Mouse (Mus musculus): ENCODE data around the gene Egflam. TPM values are rescaled to one million over a fixed set of nuclear protein-coding genes. Genes with fewer than 3 reads are reported as not detected.

The Egflam gene
- polyA plus RNA-seq, 1 experiment from 2014 or later: 0.66 TPM

DNA sequence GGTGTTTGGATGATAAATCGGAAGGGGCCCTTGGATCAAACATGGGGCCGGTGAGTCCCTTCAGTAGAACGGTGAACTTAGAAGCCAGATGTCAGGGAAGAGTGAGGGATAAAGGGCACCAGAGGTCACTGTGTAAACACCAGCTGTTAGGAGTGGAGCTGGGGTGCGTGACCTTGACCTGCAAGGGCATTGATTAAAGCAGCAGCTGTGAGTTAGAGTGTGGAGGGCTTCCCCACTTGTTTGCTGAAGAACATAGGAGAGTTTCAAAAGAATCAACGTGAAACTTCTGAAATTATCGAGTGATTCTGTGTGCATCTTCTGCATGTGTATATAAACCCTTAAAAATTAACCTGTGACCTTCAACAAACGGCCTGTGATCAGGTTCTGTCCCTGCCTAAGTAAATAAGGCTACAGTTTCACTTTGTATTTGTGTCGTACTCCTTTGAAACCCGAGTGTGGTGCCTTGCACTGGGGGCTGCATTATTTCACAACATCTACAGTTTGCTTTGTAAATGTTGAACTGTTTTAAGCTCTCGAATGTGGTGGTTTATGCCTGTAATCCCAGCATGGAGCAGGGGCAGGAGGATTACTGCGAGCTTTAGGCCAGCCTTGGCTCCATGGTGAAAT is 230.2 kb downstream of the Egflam start:
- Histone ChIP-seq H3K4me2 (no peak overlapping the region), H3K27ac (peak overlapping the region; percentile 58), H3K4me3 (replicated peaks) (no peak overlapping the region), H3K36me3 (peaks cover 4% of the 10 kb centered on the region; the same call in 1 of the 2 replicates), H3K4me1 (replicated peaks) (no peaks in the 10 kb centered on the region), H3K9me3 (replicated peaks) (no peaks in the 10 kb centered on the region), H3K27me3 (no peaks in the 10 kb centered on the region), H3K9ac (no peak overlapping the region)
- ATAC-seq (ENCODE audit: low read depth) (peak; percentile 77), DNase-seq (no peak)
- WGBS (ENCODE audit: insufficient replicate concordance): 57% methylated on average over 11 of the region's 11 CpGs

DNA sequence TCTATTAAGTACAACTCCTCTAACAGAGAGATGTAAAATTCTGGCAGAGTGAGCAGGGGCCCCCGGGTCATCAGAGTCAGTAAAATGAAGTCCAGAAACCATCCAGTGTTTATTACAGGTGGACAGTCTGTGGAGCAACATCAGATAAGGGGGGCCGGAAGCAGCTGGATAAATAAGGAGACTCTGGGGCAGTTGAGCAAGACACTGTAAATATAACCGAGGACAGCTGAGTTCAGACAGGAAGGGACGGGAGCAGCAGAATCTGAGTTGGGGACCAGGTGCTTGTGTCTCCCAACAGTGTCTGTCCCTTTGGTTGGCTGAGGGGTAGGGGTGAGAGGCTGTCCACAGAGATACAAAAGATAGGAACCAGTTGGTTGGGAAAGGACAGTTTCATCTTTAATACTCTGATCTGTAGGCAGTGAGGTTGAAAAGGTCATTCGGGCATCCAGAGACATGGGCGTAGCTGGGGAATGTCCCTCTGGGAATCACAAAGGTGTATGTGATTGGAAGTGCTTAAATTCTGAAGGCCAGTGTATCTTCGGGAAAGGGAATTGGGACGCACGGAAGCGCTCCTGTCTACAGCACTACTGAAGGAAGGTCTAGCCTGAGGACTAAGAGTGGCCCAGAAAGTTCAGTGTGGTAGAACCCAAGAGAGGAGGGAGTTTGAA is 230.8 kb downstream of the Egflam start:
- peaks cover 4% of the 10 kb centered on the region; the same call in 1 of the 2 replicates for H3K36me3 ChIP-seq
- 69% methylated on average over 10 of the region's 10 CpGs for WGBS (ENCODE audit: insufficient replicate concordance)
- DNase-seq (no peak), ATAC-seq (ENCODE audit: low read depth) (peak; percentile 50)
- no peaks in the 10 kb centered on the region for H3K9me3 ChIP-seq (replicated peaks)
- no peaks in the 10 kb centered on the region for H3K4me1 ChIP-seq (replicated peaks)
- no peak overlapping the region for H3K9ac ChIP-seq
- H3K4me3 ChIP-seq (replicated peaks): no peak overlapping the region
- H3K27me3 ChIP-seq: no peaks in the 10 kb centered on the region
- no peak overlapping the region for H3K4me2 ChIP-seq
- H3K27ac ChIP-seq: peak overlapping the region; percentile 58

DNA sequence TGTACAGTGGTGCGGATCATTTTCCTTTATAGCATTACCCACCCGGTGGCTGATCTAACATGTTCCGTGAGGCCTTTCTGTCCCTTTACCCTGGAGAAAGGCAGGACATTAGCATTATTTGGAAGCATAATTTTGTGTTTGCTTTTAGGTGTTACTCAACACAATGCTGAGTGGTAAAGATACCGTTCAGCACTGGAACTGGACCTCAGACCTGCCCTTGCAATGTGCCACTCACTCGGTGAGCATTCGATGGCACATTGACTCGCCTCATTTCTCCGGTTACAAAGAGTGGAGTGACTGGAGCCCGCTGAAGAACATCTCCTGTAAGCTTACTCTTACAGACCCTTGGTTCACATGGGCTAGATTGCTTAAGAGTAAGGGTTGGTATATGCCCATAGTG is 231.5 kb downstream of the Egflam start:
- Histone ChIP-seq H3K4me2 (no peak overlapping the region), H3K4me3 (replicated peaks) (no peak overlapping the region), H3K36me3 (peaks cover 4% of the 10 kb centered on the region; the same call in 1 of the 2 replicates), H3K27ac (peak overlapping the region; percentile 20), H3K9me3 (replicated peaks) (no peaks in the 10 kb centered on the region), H3K9ac (no peak overlapping the region), H3K27me3 (no peaks in the 10 kb centered on the region), H3K4me1 (replicated peaks) (no peaks in the 10 kb centered on the region)
- ATAC-seq (ENCODE audit: low read depth) (peak; percentile 3; the same call in 1 of the 2 replicates), DNase-seq (no peak)
- 76% methylated on average over 9 of the region's 9 CpGs for WGBS (ENCODE audit: insufficient replicate concordance)

DNA sequence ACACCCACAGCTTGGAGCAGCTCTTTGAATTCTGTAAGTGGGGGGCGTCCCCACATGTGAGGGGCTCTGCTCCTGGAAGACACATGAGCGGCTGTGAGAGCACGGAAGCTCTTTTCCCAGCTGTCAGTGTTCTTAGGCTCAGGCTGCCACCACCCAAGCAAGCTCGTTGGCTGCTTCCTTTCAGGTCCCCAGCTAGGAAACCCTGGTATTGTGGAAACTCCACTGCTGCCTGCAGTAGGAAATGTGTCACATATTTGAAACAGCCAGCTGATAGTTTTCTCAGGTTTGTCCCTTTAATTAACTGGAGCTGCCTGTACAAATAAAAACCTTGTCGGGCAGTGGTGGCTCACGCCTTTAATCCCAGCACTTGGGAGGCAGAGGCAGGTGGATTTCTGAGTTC is 234.3 kb downstream of the Egflam start:
- DNase-seq: no peak
- Histone ChIP-seq H3K36me3 (0 out of 2 replicates have a peak, but pooled peaks cover 8% of the 10 kb centered on the region), H3K27ac (no peak overlapping the region), H3K9me3 (replicated peaks) (no peaks in the 10 kb centered on the region), H3K4me1 (replicated peaks) (no peaks in the 10 kb centered on the region), H3K9ac (no peak overlapping the region), H3K27me3 (no peaks in the 10 kb centered on the region), H3K4me3 (replicated peaks) (no peak overlapping the region), H3K4me2 (no peak overlapping the region)
- no peak for ATAC-seq (ENCODE audit: low read depth)
- 73% methylated on average over 6 of the region's 6 CpGs for WGBS (ENCODE audit: insufficient replicate concordance)

DNA sequence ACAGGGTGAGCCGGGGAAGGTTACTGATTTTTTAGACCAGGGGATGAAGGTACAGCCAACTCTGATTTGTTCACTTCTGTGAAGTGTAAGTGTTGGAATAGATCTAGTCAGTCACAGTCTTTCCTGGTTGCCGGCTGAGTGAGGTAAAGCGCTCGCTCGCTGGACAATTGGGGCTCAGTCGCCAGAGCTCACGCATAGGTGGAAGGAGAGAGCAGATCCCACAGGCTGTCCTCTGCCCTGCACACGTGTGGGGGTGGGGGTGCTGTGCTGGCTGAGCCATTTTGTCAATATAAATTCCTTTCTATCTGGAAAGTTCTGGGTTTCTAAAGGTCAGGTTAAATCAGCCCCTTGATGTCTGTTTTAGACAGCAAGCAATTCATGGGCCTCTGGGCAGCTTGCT is 237.9 kb downstream of the Egflam start:
- H3K4me3 ChIP-seq (replicated peaks): no peak overlapping the region
- ATAC-seq (ENCODE audit: low read depth): peak; percentile 49
- H3K4me1 ChIP-seq (replicated peaks): no peaks in the 10 kb centered on the region
- DNase-seq: no peak
- no peak overlapping the region for H3K4me2 ChIP-seq
- H3K9me3 ChIP-seq (replicated peaks): no peaks in the 10 kb centered on the region
- H3K27me3 ChIP-seq: no peaks in the 10 kb centered on the region
- H3K27ac ChIP-seq: no peak overlapping the region
- 71% methylated on average over 8 of the region's 8 CpGs for WGBS (ENCODE audit: insufficient replicate concordance)
- H3K36me3 ChIP-seq: 0 out of 2 replicates have a peak, but pooled peaks cover 16% of the 10 kb centered on the region
- no peak overlapping the region for H3K9ac ChIP-seq

DNA sequence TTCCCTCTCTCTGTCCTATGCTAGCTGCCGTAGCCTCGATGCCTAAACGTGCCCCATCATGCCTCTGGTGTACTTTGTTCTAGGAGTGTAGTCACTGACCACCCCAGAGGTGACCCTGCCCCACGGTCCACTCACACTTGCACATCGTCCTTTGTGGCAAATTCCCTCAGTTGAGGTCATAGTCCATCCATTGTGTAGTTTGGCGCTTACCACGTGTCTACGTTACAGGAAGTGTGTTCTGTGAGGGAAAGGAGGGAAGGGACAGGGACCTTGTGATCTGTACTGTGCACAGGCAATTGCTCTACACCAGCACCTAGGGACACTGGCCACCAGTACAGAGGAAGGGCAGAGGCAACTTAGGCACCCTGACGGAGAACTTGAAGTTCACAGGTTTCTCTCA is 238.3 kb downstream of the Egflam start:
- no peaks in the 10 kb centered on the region for H3K27me3 ChIP-seq
- no peaks in the 10 kb centered on the region for H3K4me1 ChIP-seq (replicated peaks)
- ATAC-seq (ENCODE audit: low read depth): peak; percentile 68
- no peak overlapping the region for H3K4me3 ChIP-seq (replicated peaks)
- H3K9me3 ChIP-seq (replicated peaks): no peaks in the 10 kb centered on the region
- H3K36me3 ChIP-seq: 0 out of 2 replicates have a peak, but pooled peaks cover 16% of the 10 kb centered on the region
- 65% methylated on average over 9 of the region's 9 CpGs for WGBS (ENCODE audit: insufficient replicate concordance)
- H3K4me2 ChIP-seq: no peak overlapping the region
- H3K9ac ChIP-seq: no peak overlapping the region
- peak overlapping the region; percentile 1; the same call in 1 of the 2 replicates for H3K27ac ChIP-seq
- DNase-seq: no peak

DNA sequence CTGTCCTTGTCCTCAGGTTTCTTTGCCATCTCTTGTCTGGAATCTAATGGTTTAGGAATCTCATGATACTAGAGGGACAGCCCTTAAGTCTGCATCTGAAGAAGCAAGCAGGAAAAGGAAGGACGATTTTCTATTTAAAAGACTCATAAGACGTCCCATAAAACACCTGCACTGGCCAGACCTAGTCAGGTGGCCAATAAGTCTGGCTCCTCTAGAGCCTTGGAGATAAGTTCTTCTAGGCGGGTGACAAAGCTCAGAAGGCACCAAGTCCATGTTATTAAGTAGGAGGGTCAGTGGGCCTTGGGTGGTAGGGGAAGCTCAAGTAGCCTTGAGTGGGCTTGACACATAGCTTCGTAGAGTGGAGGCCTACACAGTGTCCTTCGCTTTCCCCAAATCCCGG is 240.5 kb downstream of the Egflam start:
- Histone ChIP-seq H3K4me2 (no peak overlapping the region), H3K27ac (no peak overlapping the region), H3K9me3 (replicated peaks) (no peaks in the 10 kb centered on the region), H3K4me1 (replicated peaks) (0 out of 2 replicates have a peak, but pooled peaks cover 3% of the 10 kb centered on the region), H3K36me3 (0 out of 2 replicates have a peak, but pooled peaks cover 16% of the 10 kb centered on the region), H3K4me3 (replicated peaks) (no peak overlapping the region), H3K27me3 (no peaks in the 10 kb centered on the region), H3K9ac (no peak overlapping the region)
- DNase-seq (no peak), ATAC-seq (ENCODE audit: low read depth) (no peak)
- 67% methylated on average over 6 of the region's 6 CpGs for WGBS (ENCODE audit: insufficient replicate concordance)
